Mouse (Mus musculus) adrenal gland, adult (tissue): ENCODE data around the gene Slc6a6.

Experiments
- DNase-seq, 2 experiments: peaks; one replicate each; pipeline ENCODE4 v3.0.0; 2022 to 2023; ENCODE audit warnings: low spot score in 1 of 2; ENCODE audit not compliant: inconsistent age in 2 of 2

Slc6a6 gene

GRCm38 (mm10) chr6:91699482-91700200 lies 15.8 kb downstream of the Slc6a6 start:
- DNase-seq: peak; percentile 57 to 88

GRCm38 (mm10) chr6:91700823-91701621 lies 17.2 kb downstream of the Slc6a6 start:
- peak in 1 of 2 experiments; percentile 78 for DNase-seq

- DNase-seq: no peak
Observed at GRCm38 (mm10) chr6:91703459-91703858, 19.6 kb downstream of the Slc6a6 start.

GRCm38 (mm10) chr6:91704446-91704845 lies 20.6 kb downstream of the Slc6a6 start:
- DNase-seq: no peak

GRCm38 (mm10) chr6:91705651-91706050 lies 21.8 kb downstream of the Slc6a6 start:
- DNase-seq: no peak

- DNase-seq: no peak
Observed at GRCm38 (mm10) chr6:91706072-91706776, 22.4 kb downstream of the Slc6a6 start.

- no peak for DNase-seq
Observed at GRCm38 (mm10) chr6:91707276-91707885, 23.5 kb downstream of the Slc6a6 start.

- no peak for DNase-seq
Observed at GRCm38 (mm10) chr6:91707886-91708564, 24.2 kb downstream of the Slc6a6 start.

- no peak for DNase-seq
Observed at GRCm38 (mm10) chr6:91708919-91709318, 25.1 kb downstream of the Slc6a6 start.

- DNase-seq: no peak
Observed at GRCm38 (mm10) chr6:91710345-91710930, 26.6 kb downstream of the Slc6a6 start.

GRCm38 (mm10) chr6:91712097-91712854 lies 28.4 kb downstream of the Slc6a6 start:
- peak in 1 of 2 experiments; percentile 69 for DNase-seq

- peak; percentile 91 to 94 for DNase-seq
Observed at GRCm38 (mm10) chr6:91712855-91713331, 29.0 kb downstream of the Slc6a6 start.

- peak in 1 of 2 experiments; percentile 66 for DNase-seq
Observed at GRCm38 (mm10) chr6:91713370-91713896, 29.6 kb downstream of the Slc6a6 start.

- DNase-seq: peak in 1 of 2 experiments; percentile 64
Observed at GRCm38 (mm10) chr6:91715023-91715422, 31.2 kb downstream of the Slc6a6 start.

GRCm38 (mm10) chr6:91715988-91716810 lies 32.3 kb downstream of the Slc6a6 start:
- peak in 1 of 2 experiments; percentile 80 for DNase-seq

GRCm38 (mm10) chr6:91718067-91718466 lies 34.2 kb downstream of the Slc6a6 start:
- no peak for DNase-seq

- DNase-seq: no peak
Observed at GRCm38 (mm10) chr6:91718603-91719002, 34.8 kb downstream of the Slc6a6 start.
